ENCODE assay signal across 38 mouse cellular contexts in genomic region chr6:42361041-42361895, GRCm38 (mm10). TPM values are rescaled to one million over a fixed set of nuclear protein-coding genes. Genes with fewer than 3 reads are reported as not detected.
DNase-seq lines count a peak whose midpoint lies in the region; ATAC-seq and TF ChIP-seq lines count a peak whose summit lies in the region.
"Had no signal": no experiment of that assay in that cellular context is flagged by ENCODE, and none has a peak within 500 bp of the region (broad histone marks: within the 10 kb centered on the region; RNA-seq: fewer than 3 reads in every experiment).

No protein-coding gene starts in this region.

- no peak overlapping the region for H3K9ac ChIP-seq in heart, embryonic 12.5 days
- H3K9ac ChIP-seq: embryonic facial prominence, embryonic 15.5 days; forebrain, embryonic 13.5 days; hindbrain, embryonic 15.5 days; liver, embryonic 14.5 days; lung, embryonic 14.5 days; neural tube, embryonic 12.5 days; stomach, embryonic 15.5 days had no signal

- H3K4me2 ChIP-seq in heart, embryonic 12.5 days: no peak overlapping the region
- no peak overlapping the region for H3K4me2 ChIP-seq in myocyte (ENCODE audit: low read depth)
- H3K4me2 ChIP-seq: embryonic facial prominence, embryonic 15.5 days; forebrain, embryonic 13.5 days; hindbrain, embryonic 15.5 days; lung, embryonic 14.5 days; midbrain, embryonic 11.5 days; neural tube, embryonic 12.5 days; stomach, embryonic 15.5 days had no signal

- TF ChIP-seq POLR2A in myocyte (IDR thresholded peaks at IDR 0.05; ENCODE audit: insufficient read length, low read depth): peak; percentile 41

- H3K9me3 ChIP-seq in heart, embryonic 12.5 days (replicated peaks): no peaks in the 10 kb centered on the region
- H3K9me3 ChIP-seq: embryonic facial prominence, embryonic 10.5 days; embryonic facial prominence, embryonic 15.5 days; forebrain, embryonic 13.5 days; hindbrain, embryonic 10.5 days; hindbrain, embryonic 15.5 days; neural tube, embryonic 12.5 days; stomach, embryonic 15.5 days had no signal

- 0 out of 2 replicates have a peak overlapping the region, but pooled peaks have one; percentile 19 for H3K27ac ChIP-seq in heart, embryonic 12.5 days (ENCODE audit: poor library complexity, severe bottlenecking)
- H3K27ac ChIP-seq: embryonic facial prominence, embryonic 10.5 days; embryonic facial prominence, embryonic 15.5 days; forebrain, embryonic 13.5 days; hindbrain, embryonic 10.5 days; hindbrain, embryonic 15.5 days; liver, embryonic 14.5 days; neural tube, embryonic 12.5 days; stomach, embryonic 15.5 days had no signal

- H3K4me3 ChIP-seq in heart, embryonic 12.5 days: no peak overlapping the region
- no peak overlapping the region for H3K4me3 ChIP-seq in myocyte
- H3K4me3 ChIP-seq: embryonic facial prominence, embryonic 10.5 days; embryonic facial prominence, embryonic 15.5 days; forebrain, embryonic 13.5 days; hindbrain, embryonic 10.5 days; hindbrain, embryonic 15.5 days; neural tube, embryonic 12.5 days; stomach, embryonic 15.5 days had no signal

- H3K79me2 ChIP-seq in myocyte (ENCODE audit: control insufficient read depth, insufficient read depth): peaks cover 2% of the 10 kb centered on the region

- peaks cover 58% of the 10 kb centered on the region for H3K36me3 ChIP-seq in heart, embryonic 12.5 days
- peaks cover 42% of the 10 kb centered on the region for H3K36me3 ChIP-seq in myocyte (ENCODE audit: control insufficient read depth, insufficient read depth)

- intact Hi-C loops in heart, postnatal 25 days (cut with DNase I): no loop called here

- H3ac ChIP-seq in myocyte (ENCODE audit: control insufficient read depth, insufficient read length): no peak overlapping the region

- no peaks in the 10 kb centered on the region for H3K27me3 ChIP-seq in heart, embryonic 12.5 days (replicated peaks)
- no peaks in the 10 kb centered on the region for H3K27me3 ChIP-seq in myocyte (ENCODE audit: control insufficient read depth, insufficient read depth, insufficient read length)
- H3K27me3 ChIP-seq: embryonic facial prominence, embryonic 15.5 days; forebrain, embryonic 13.5 days; hindbrain, embryonic 15.5 days; neural tube, embryonic 12.5 days; stomach, embryonic 15.5 days had no signal

- DNase-seq in heart, adult 8-10 months (ENCODE audit: low spot score): no peak
- peak; percentile 17 for DNase-seq in heart, postnatal 4 days
- no peak for DNase-seq in heart, postnatal 25 days (ENCODE audit: low spot score)
- DNase-seq in ovary, postnatal 10 days (ENCODE audit: low spot score): peak; percentile 0
- no peak for DNase-seq in ovary, postnatal 36 days (ENCODE audit: low spot score)
- no peak for DNase-seq in right cerebral cortex, postnatal 10 days (ENCODE audit: low spot score in 2 of 2)
- DNase-seq: adrenal gland, adult 2 months; cerebellum, adult 2 months; cerebellum, postnatal 25 days; gastrocnemius, postnatal 25 days; kidney, adult 11 months; kidney, postnatal 14 days; liver; lung, embryonic 14.5 days; right cerebral cortex, postnatal 14 days; thymus, adult 18-20 months; thymus, postnatal 25 days had no signal

- no peak for ATAC-seq in heart, embryonic 12.5 days (ENCODE audit: insufficient number of reproducible peaks, low FRiP score)
- ATAC-seq: activated CD4-positive, CD25-positive, alpha-beta regulatory T cell, adult 4 months; forebrain, embryonic 13.5 days; inflammation-experienced regulatory T-cells, adult 6 months; midbrain, embryonic 16.5 days had no signal

- WGBS in heart, embryonic 12.5 days: 88% methylated on average over 13 of the region's 13 CpGs

- H3K4me1 ChIP-seq in heart, embryonic 12.5 days (replicated peaks): peaks cover 72% of the 10 kb centered on the region
- H3K4me1 ChIP-seq: embryonic facial prominence, embryonic 10.5 days; embryonic facial prominence, embryonic 15.5 days; forebrain, embryonic 13.5 days; neural tube, embryonic 12.5 days had no signal

TF ChIP-seq in myocyte, 11 proteins besides CTCF, POLR2A, EP300 and RAD21:
- TF ChIP-seq MYOD1 (IDR thresholded peaks at IDR 0.05; ENCODE audit: control insufficient read depth in 1 of 3, insufficient read length in 2 of 3, low read depth in 2 of 3) (no peak), REST (IDR thresholded peaks at IDR 0.05; ENCODE audit: insufficient read depth, insufficient read length) (no peak), CEBPB (IDR thresholded peaks at IDR 0.05; ENCODE audit: insufficient read depth, poor library complexity, severe bottlenecking) (no peak), POLR2AphosphoS2 (IDR thresholded peaks at IDR 0.05; ENCODE audit: insufficient read length, low read depth) (peak; percentile 92), SRF (IDR thresholded peaks at IDR 0.05; ENCODE audit: control insufficient read depth, insufficient read length, low read depth) (no peak), MYOG (IDR thresholded peaks at IDR 0.05; ENCODE audit: control insufficient read depth in 1 of 3, insufficient read depth in 1 of 3, insufficient read length in 2 of 3, low read depth in 2 of 3) (no peak), USF1 (IDR thresholded peaks at IDR 0.05; ENCODE audit: low read depth) (peak; percentile 60), TCF12 (IDR thresholded peaks at IDR 0.05; ENCODE audit: insufficient read depth, poor library complexity, severe bottlenecking) (no peak), E2F4 (IDR thresholded peaks at IDR 0.05; ENCODE audit: insufficient read depth) (no peak), MAX (IDR thresholded peaks at IDR 0.05; ENCODE audit: low read depth) (no peak), TCF3 (IDR thresholded peaks at IDR 0.05; ENCODE audit: insufficient read length, low read depth) (no peak)

RNA-seq across cellular contexts. Expression of gene Epha1, which starts 11.8 kb away (rescaled TPM):
- 4.7 and 5.5 TPM in 2 replicates for polyA plus RNA-seq in heart, embryonic 12.5 days (2016; fragmentation: Nextera tagmentation; extraction: Ambion mirVana)
- total RNA-seq in heart, adult 8-10 months (2022): under 1 TPM; 0.19 to 0.37 (median 0.27) TPM
- under 1 TPM; 0.52 to 0.70 TPM for total RNA-seq in heart, postnatal 4 days (2021)
- total RNA-seq in heart, postnatal 25 days (2021): under 1 TPM; 0.26 to 0.31 TPM
- 6.3 TPM for polyA plus RNA-seq in myocyte (2012; fragmentation: generic; extraction: Trizol)

RNA-seq across cellular contexts. Expression of gene Zyx, which starts 11.8 kb away (rescaled TPM):
- 213 and 219 TPM in 2 replicates for polyA plus RNA-seq in heart, embryonic 12.5 days (2016; fragmentation: Nextera tagmentation; extraction: Ambion mirVana)
- 10 to 100 TPM; 39.3 to 47.4 (median 44.6) TPM for total RNA-seq in heart, adult 8-10 months (2022)
- total RNA-seq in heart, postnatal 4 days (2021): 100 to 1,000 TPM; 161 to 166 TPM
- 10 to 100 TPM; 57.1 to 59.8 TPM for total RNA-seq in heart, postnatal 25 days (2021)
- polyA plus RNA-seq in myocyte (2012; fragmentation: generic; extraction: Trizol): 467 TPM

RNA-seq across cellular contexts. Expression of gene Fam131b, which starts 36.8 kb away (rescaled TPM):
- polyA plus RNA-seq in heart, embryonic 12.5 days (2016; fragmentation: Nextera tagmentation; extraction: Ambion mirVana): 0.37 and 0.52 TPM in 2 replicates
- under 1 TPM; 0.44 to 0.82 (median 0.51) TPM for total RNA-seq in heart, adult 8-10 months (2022)
- 1 to 10 TPM; 1.6 to 1.7 TPM for total RNA-seq in heart, postnatal 4 days (2021)
- 1 to 10 TPM in 1 of 2 experiments, under 1 TPM in 1; 0.59 to 1.1 TPM for total RNA-seq in heart, postnatal 25 days (2021)
- polyA plus RNA-seq in myocyte (2012; fragmentation: generic; extraction: Trizol): 4.2 TPM
- polyA plus RNA-seq: activated CD4-positive, CD25-positive, alpha-beta regulatory T cell, adult 4 months; inflammation-experienced regulatory T-cells, adult 6 months had no signal

RNA-seq across cellular contexts. Expression of gene Tas2r143, which starts 38.8 kb away (rescaled TPM):
- not detected in 2 replicates for polyA plus RNA-seq in heart, embryonic 12.5 days (2016; fragmentation: Nextera tagmentation; extraction: Ambion mirVana)
- not detected for total RNA-seq in heart, adult 8-10 months (2022)
- total RNA-seq in heart, postnatal 4 days (2021): under 1 TPM in 1 of 2 experiments, not detected in 1; 0.41 TPM
- total RNA-seq in heart, postnatal 25 days (2021): under 1 TPM in 1 of 2 experiments, not detected in 1; 0.39 TPM
- polyA plus RNA-seq in myocyte (2012; fragmentation: generic; extraction: Trizol): not detected
- total RNA-seq: gastrocnemius, adult 18-20 months; gastrocnemius, postnatal 25 days; heart, adult 18-20 months; left cerebral cortex, adult 18-20 months; left cerebral cortex, postnatal 14 days had no signal
- polyA plus RNA-seq: activated CD4-positive, CD25-positive, alpha-beta regulatory T cell, adult 4 months; embryonic facial prominence, embryonic 10.5 days; embryonic facial prominence, embryonic 15.5 days; forebrain, embryonic 13.5 days; hindbrain, embryonic 10.5 days; hindbrain, embryonic 15.5 days; inflammation-experienced regulatory T-cells, adult 6 months; kidney, embryonic 14.5 days; limb, embryonic 11.5 days; liver, embryonic 14.5 days; lung, embryonic 14.5 days; midbrain, embryonic 11.5 days; midbrain, embryonic 16.5 days; neural tube, embryonic 12.5 days; small intestine, adult 2 months; stomach, embryonic 15.5 days had no signal

RNA-seq across cellular contexts. Expression of gene Tas2r135, which starts 44.0 kb away (rescaled TPM):
- not detected in 2 replicates for polyA plus RNA-seq in heart, embryonic 12.5 days (2016; fragmentation: Nextera tagmentation; extraction: Ambion mirVana)
- under 1 TPM in 1 of 4 experiments, not detected in 3; 0.25 TPM for total RNA-seq in heart, adult 8-10 months (2022)
- under 1 TPM; 0.24 to 0.25 TPM for total RNA-seq in heart, postnatal 4 days (2021)
- not detected for total RNA-seq in heart, postnatal 25 days (2021)
- not detected for polyA plus RNA-seq in myocyte (2012; fragmentation: generic; extraction: Trizol)
- total RNA-seq: gastrocnemius, adult 18-20 months; gastrocnemius, postnatal 25 days; heart, adult 18-20 months; left cerebral cortex, adult 18-20 months; left cerebral cortex, postnatal 14 days had no signal
- polyA plus RNA-seq: adrenal gland, adult 2 months; embryonic facial prominence, embryonic 10.5 days; embryonic facial prominence, embryonic 15.5 days; forebrain, embryonic 13.5 days; hindbrain, embryonic 10.5 days; hindbrain, embryonic 15.5 days; inflammation-experienced regulatory T-cells, adult 6 months; kidney, embryonic 14.5 days; limb, embryonic 11.5 days; liver, embryonic 14.5 days; lung, embryonic 14.5 days; midbrain, embryonic 11.5 days; midbrain, embryonic 16.5 days; neural tube, embryonic 12.5 days; small intestine, adult 2 months; stomach, embryonic 15.5 days had no signal

Comparison
In these comparisons a context has a peak if more than half of its experiments do, and no peak if none do; other contexts are left out.
1. DNase-seq: peak in heart, postnatal 4 days (single experiment) and ovary, postnatal 10 days (single experiment); none in heart, adult 8-10 months (single experiment), heart, postnatal 25 days (single experiment), ovary, postnatal 36 days (single experiment) and right cerebral cortex, postnatal 10 days (0 of 2).